Mouse (Mus musculus): ENCODE measurements at regions not wholly inside any gene's neighbourhood (a gene's known extent, or its start where the extent isn't known, plus 50 kb on each side); places are given as distances from the start of the nearest gene placed in this dataset.

DNA sequence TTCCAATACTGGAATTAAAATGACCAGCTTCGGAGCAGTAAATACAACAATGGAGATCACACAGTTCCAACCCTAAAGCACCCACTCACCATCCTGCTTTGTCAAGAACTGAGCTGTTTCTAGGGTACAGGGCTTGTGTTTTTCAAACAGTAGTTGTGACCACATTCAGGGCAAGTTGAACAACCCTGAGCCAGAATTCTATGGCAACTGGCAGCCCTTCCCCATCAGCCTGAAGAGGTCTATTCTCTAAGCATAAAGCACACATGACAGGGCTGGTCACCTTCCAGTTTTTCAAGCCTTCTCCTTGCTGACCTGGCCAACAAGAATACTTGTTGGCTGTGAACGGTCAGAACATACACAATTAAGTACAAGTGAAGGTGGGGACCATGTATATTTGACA lies 150.5 kb upstream of the Adamts9 start:
- TF ChIP-seq POLR2A (IDR thresholded peaks at IDR 0.05; ENCODE audit: borderline replicate concordance, extremely low read depth, insufficient read depth, insufficient read length) = no peak
- no peaks in the 10 kb centered on the region for H3K27me3 ChIP-seq (ENCODE audit: control insufficient read depth, insufficient read depth, low read length)
- H3K4me2 ChIP-seq (replicated peaks; ENCODE audit: low read depth, low read length, severe bottlenecking) = no peak overlapping the region
- no peak for ATAC-seq (ENCODE audit: low FRiP score, low read depth)
- H3K9me3 ChIP-seq (ENCODE audit: control insufficient read depth, low read length) = no peaks in the 10 kb centered on the region
- no peak overlapping the region for H3K9ac ChIP-seq (ENCODE audit: low read depth, low read length, severe bottlenecking)
- H3K4me3 ChIP-seq (replicated peaks; ENCODE audit: low read length) = no peak overlapping the region
- H3K36me3 ChIP-seq (ENCODE audit: control insufficient read depth, insufficient read depth, low read length) = no peaks in the 10 kb centered on the region
- no peaks in the 10 kb centered on the region for H3K4me1 ChIP-seq (ENCODE audit: control insufficient read depth, insufficient read depth, low read length)
- DNase-seq (ENCODE audit: low spot score) = no peak
- 91% methylated on average over 2 of the region's 2 CpGs for WGBS
- no peak overlapping the region for H3K27ac ChIP-seq (replicated peaks; ENCODE audit: low read depth, low read length)

DNA sequence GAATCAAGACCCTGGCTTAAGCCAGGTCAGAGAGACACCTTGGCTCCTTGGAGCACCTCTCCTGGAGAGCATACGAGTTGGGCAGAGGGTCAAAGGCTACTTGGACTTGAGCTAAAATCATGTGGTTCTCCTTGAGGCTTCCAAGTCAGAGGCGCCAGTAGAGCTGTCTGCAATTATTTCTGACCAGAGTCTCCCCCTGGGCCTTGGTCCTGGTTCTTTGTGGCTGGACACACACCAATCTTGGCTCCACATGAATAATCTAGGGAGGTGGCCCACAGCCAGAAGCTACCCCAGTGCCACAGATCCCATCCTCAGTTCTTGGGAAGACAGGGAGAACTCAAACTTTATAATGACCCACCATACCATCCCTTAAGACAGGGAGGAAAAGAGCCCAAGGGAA lies 144.0 kb upstream of the Adamts9 start:
- Histone ChIP-seq H3K27ac (replicated peaks; ENCODE audit: low read depth, low read length) (no peak overlapping the region), H3K4me1 (ENCODE audit: control insufficient read depth, insufficient read depth, low read length) (no peaks in the 10 kb centered on the region), H3K9ac (ENCODE audit: low read depth, low read length, severe bottlenecking) (no peak overlapping the region), H3K4me2 (replicated peaks; ENCODE audit: low read depth, low read length, severe bottlenecking) (no peak overlapping the region), H3K27me3 (ENCODE audit: control insufficient read depth, insufficient read depth, low read length) (no peaks in the 10 kb centered on the region), H3K36me3 (ENCODE audit: control insufficient read depth, insufficient read depth, low read length) (no peaks in the 10 kb centered on the region), H3K4me3 (replicated peaks; ENCODE audit: low read length) (no peak overlapping the region), H3K9me3 (ENCODE audit: control insufficient read depth, low read length) (no peaks in the 10 kb centered on the region)
- ATAC-seq (ENCODE audit: low FRiP score, low read depth) (no peak), DNase-seq (ENCODE audit: low spot score) (no peak)
- no peak for TF ChIP-seq POLR2A (IDR thresholded peaks at IDR 0.05; ENCODE audit: borderline replicate concordance, extremely low read depth, insufficient read depth, insufficient read length)
- WGBS = 93% methylated on average over 2 of the region's 2 CpGs

DNA sequence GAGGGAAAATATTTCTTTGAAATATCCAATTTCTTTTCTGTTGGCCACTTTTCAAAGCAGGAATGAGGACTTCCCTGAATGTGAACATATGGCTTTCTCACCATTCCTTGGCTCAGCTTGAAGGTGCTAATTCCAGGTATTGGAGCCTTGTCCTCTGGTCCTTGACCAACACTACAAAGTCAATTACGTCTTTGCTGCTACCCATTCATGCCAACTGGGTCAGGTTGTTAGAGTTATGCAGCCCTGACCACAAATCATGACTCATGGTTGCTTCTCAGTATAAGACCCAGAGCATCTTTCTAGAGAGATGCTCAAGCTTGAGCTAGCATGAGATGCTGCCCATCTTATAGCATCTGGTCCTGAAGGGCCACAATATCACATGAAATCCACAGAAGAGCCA lies 141.0 kb upstream of the Adamts9 start:
- Histone ChIP-seq H3K9ac (ENCODE audit: low read depth, low read length, severe bottlenecking) (no peak overlapping the region), H3K36me3 (ENCODE audit: control insufficient read depth, insufficient read depth, low read length) (no peaks in the 10 kb centered on the region), H3K9me3 (ENCODE audit: control insufficient read depth, low read length) (no peaks in the 10 kb centered on the region), H3K4me2 (replicated peaks; ENCODE audit: low read depth, low read length, severe bottlenecking) (no peak overlapping the region), H3K27ac (replicated peaks; ENCODE audit: low read depth, low read length) (no peak overlapping the region), H3K4me3 (replicated peaks; ENCODE audit: low read length) (no peak overlapping the region), H3K27me3 (ENCODE audit: control insufficient read depth, insufficient read depth, low read length) (no peaks in the 10 kb centered on the region), H3K4me1 (ENCODE audit: control insufficient read depth, insufficient read depth, low read length) (no peaks in the 10 kb centered on the region)
- no peak for TF ChIP-seq POLR2A (IDR thresholded peaks at IDR 0.05; ENCODE audit: borderline replicate concordance, extremely low read depth, insufficient read depth, insufficient read length)
- 76% methylated on average over 1 of the region's 1 CpGs for WGBS
- DNase-seq (ENCODE audit: low spot score) (no peak), ATAC-seq (ENCODE audit: low FRiP score, low read depth) (no peak)

DNA sequence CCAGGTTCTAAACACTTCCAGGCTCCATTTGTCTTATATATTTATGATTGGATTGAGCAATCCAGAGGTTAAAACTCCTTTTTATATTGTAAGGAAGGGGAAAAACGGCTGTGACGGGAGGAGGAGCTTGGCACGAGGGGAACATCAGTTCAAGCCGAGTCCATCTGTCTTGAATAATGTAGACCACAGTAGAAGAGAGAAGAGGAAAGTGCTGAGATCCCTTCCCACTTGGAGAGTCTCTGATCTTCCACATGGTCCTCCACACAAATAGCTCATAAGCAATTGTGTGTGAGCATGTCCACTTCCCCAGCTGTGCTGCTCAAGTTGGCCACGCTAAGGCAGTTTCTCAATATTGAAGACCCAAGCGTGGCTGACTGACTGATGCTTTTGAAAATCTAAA lies 140.4 kb upstream of the Adamts9 start:
- no peak for ATAC-seq (ENCODE audit: low FRiP score, low read depth)
- no peak for TF ChIP-seq POLR2A (IDR thresholded peaks at IDR 0.05; ENCODE audit: borderline replicate concordance, extremely low read depth, insufficient read depth, insufficient read length)
- no peak overlapping the region for H3K27ac ChIP-seq (replicated peaks; ENCODE audit: low read depth, low read length)

DNA sequence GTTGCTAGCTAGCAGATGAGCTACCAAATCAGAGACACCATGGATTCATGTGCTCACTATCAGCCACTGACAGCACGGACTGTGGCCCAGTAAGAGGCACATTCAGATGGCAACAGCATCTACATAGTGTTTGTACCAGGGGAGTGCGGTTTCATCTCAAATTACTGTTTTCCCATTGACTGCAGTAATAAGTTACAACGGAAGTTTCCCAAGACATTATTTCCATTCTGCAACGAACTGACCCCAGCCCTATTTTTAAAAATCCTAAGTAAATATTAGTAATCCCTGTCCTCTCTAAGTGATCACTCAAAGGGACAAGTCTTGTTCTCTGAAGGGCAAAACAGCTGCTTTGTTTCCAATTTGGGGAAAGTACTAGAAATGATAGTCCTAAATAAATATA lies 138.9 kb upstream of the Adamts9 start:
- Histone ChIP-seq H3K9ac (ENCODE audit: low read depth, low read length, severe bottlenecking) (no peak overlapping the region), H3K27ac (replicated peaks; ENCODE audit: low read depth, low read length) (no peak overlapping the region), H3K4me3 (replicated peaks; ENCODE audit: low read length) (no peak overlapping the region), H3K4me1 (ENCODE audit: control insufficient read depth, insufficient read depth, low read length) (no peaks in the 10 kb centered on the region), H3K9me3 (ENCODE audit: control insufficient read depth, low read length) (no peaks in the 10 kb centered on the region), H3K4me2 (replicated peaks; ENCODE audit: low read depth, low read length, severe bottlenecking) (no peak overlapping the region), H3K27me3 (ENCODE audit: control insufficient read depth, insufficient read depth, low read length) (no peaks in the 10 kb centered on the region), H3K36me3 (ENCODE audit: control insufficient read depth, insufficient read depth, low read length) (no peaks in the 10 kb centered on the region)
- no peak for ATAC-seq (ENCODE audit: low FRiP score, low read depth)
- no peak for TF ChIP-seq POLR2A (IDR thresholded peaks at IDR 0.05; ENCODE audit: borderline replicate concordance, extremely low read depth, insufficient read depth, insufficient read length)
- WGBS = 71% methylated on average over 4 of the region's 4 CpGs
- DNase-seq (ENCODE audit: low spot score) = no peak

More for the DNA sequence above, 140.4 kb upstream of the Adamts9 start:
- peak; percentile 47 for DNase-seq (ENCODE audit: low spot score)
- Histone ChIP-seq H3K4me1 (ENCODE audit: control insufficient read depth, insufficient read depth, low read length) (no peaks in the 10 kb centered on the region), H3K4me2 (replicated peaks; ENCODE audit: low read depth, low read length, severe bottlenecking) (no peak overlapping the region), H3K9ac (ENCODE audit: low read depth, low read length, severe bottlenecking) (no peak overlapping the region), H3K4me3 (replicated peaks; ENCODE audit: low read length) (no peak overlapping the region), H3K36me3 (ENCODE audit: control insufficient read depth, insufficient read depth, low read length) (no peaks in the 10 kb centered on the region), H3K27me3 (ENCODE audit: control insufficient read depth, insufficient read depth, low read length) (no peaks in the 10 kb centered on the region), H3K9me3 (ENCODE audit: control insufficient read depth, low read length) (no peaks in the 10 kb centered on the region)
- WGBS = 65% methylated on average over 6 of the region's 6 CpGs

DNA sequence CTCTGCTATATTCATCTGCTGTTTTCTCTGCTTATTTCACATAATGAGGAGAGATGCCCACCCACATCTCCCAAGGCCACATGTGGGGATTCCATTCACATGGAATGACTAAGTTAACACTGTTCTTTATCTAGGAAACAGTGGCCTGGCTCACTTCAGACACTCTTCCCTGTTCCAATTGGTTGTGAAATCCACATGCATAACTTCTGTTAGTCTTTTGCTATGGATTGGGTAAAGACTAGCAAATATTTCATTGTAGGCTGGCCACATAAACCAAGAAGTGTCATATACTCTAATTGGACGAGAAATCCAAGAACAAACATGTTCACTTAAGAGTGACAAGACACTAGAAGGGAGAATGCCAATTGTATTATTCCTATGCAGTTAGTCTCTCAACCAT lies 133.4 kb upstream of the Adamts9 start:
- ATAC-seq (ENCODE audit: low FRiP score, low read depth) = no peak
- H3K36me3 ChIP-seq (ENCODE audit: control insufficient read depth, insufficient read depth, low read length) = no peaks in the 10 kb centered on the region
- TF ChIP-seq POLR2A (IDR thresholded peaks at IDR 0.05; ENCODE audit: borderline replicate concordance, extremely low read depth, insufficient read depth, insufficient read length) = no peak
- H3K4me1 ChIP-seq (ENCODE audit: control insufficient read depth, insufficient read depth, low read length) = peaks cover 7% of the 10 kb centered on the region; the same call in 1 of the 2 replicates
- H3K4me2 ChIP-seq (replicated peaks; ENCODE audit: low read depth, low read length, severe bottlenecking) = no peak overlapping the region
- no peak for DNase-seq (ENCODE audit: low spot score)
- H3K27me3 ChIP-seq (ENCODE audit: control insufficient read depth, insufficient read depth, low read length) = no peaks in the 10 kb centered on the region
- H3K9me3 ChIP-seq (ENCODE audit: control insufficient read depth, low read length) = no peaks in the 10 kb centered on the region
- no peak overlapping the region for H3K27ac ChIP-seq (replicated peaks; ENCODE audit: low read depth, low read length)
- H3K9ac ChIP-seq (ENCODE audit: low read depth, low read length, severe bottlenecking) = no peak overlapping the region
- no peak overlapping the region for H3K4me3 ChIP-seq (replicated peaks; ENCODE audit: low read length)
- 77% methylated on average over 1 of the region's 1 CpGs for WGBS
